Mouse (Mus musculus) CH12.LX (cell line): ENCODE data around the gene Nos1.

Source experiments
- CTCF ChIP-seq, 2 experiments: IDR thresholded peaks in 1 of 2; conservative IDR thresholded peaks in 1 of 2; 2 replicates each; pipeline ENCODE4 v1.5.1; 2011 to 2012; ENCODE audit warnings: low read depth in 2 of 2, low read length in 2 of 2, improper control_type of control experiment in 1 of 2, inconsistent platforms in 1 of 2, mild to moderate bottlenecking in 1 of 2, moderate library complexity in 1 of 2
- ELF1 ChIP-seq: IDR thresholded peaks from 2 replicates; pipeline ENCODE4 v1.6.1; 2014; ENCODE audit warnings: low read depth, mild to moderate bottlenecking, inconsistent platforms, low read length, improper control_type of control experiment
- GABPA ChIP-seq: IDR thresholded peaks from 2 replicates; pipeline ENCODE4 v1.6.1; 2012; ENCODE audit warnings: low read depth, low read length, improper control_type of control experiment, inconsistent platforms; ENCODE audit not compliant: insufficient replicate concordance
- NELFE ChIP-seq: IDR thresholded peaks from 2 replicates; pipeline ENCODE4 v1.6.1; 2011; ENCODE audit warnings: low read depth, low read length, improper control_type of control experiment
- PAX5 ChIP-seq: IDR thresholded peaks from 2 replicates; pipeline ENCODE4 v1.6.1; 2012; ENCODE audit warnings: low read length, inconsistent platforms, mixed read lengths
- POLR2A ChIP-seq: IDR thresholded peaks from 2 replicates; pipeline ENCODE4 v1.6.1; 2011; ENCODE audit warnings: low read depth, mild to moderate bottlenecking, improper control_type of control experiment, low read length
- RCOR1 ChIP-seq: conservative IDR thresholded peaks from 2 replicates; pipeline ENCODE4 v1.6.1; 2012; ENCODE audit warnings: low read depth, mild to moderate bottlenecking, inconsistent platforms, low read length, improper control_type of control experiment
- SIN3A ChIP-seq: IDR thresholded peaks from 2 replicates; pipeline ENCODE4 v1.6.1; 2012; ENCODE audit warnings: low read length, improper control_type of control experiment, inconsistent platforms
- UBTF ChIP-seq: IDR thresholded peaks from 2 replicates; pipeline ENCODE4 v1.6.1; 2012; ENCODE audit warnings: low read depth, mild to moderate bottlenecking, inconsistent platforms, low read length, improper control_type of control experiment, moderate library complexity

DNA sequence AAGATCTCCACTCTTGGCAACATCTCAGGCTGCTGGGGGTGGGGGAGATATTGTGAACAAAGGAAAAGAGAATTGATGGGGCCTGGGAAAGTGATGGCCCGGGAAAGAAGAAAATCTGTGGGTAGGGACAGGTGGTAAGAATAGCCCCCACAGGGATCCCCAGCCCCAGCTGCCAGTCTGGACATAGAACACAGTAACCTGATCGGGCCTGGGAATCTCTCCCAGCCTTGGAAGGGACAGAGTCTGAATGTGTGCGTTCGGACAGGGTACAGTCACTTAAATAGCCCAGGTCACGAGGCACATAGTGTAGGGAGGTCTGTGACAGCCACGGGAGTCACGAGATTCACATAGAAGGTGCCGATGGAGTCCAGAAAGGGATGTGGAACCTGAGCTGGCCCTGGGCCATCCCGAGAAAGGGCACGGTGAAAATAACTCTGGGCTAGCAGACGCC lies 21.3 kb downstream of the Nos1 start:
- TF ChIP-seq CTCF (conservative IDR thresholded peaks at IDR 0.05 in 1 of 2, IDR thresholded peaks at IDR 0.05 in 1 of 2; ENCODE audit: low read depth in 2 of 2, low read length in 2 of 2) (no peak), PAX5 (no peak), POLR2A (no peak), NELFE (no peak), SIN3A (no peak), GABPA (no peak), UBTF (no peak), RCOR1 (no peak), ELF1 (no peak)
